Mouse (Mus musculus) hindbrain, embryonic 14.5 days (tissue): ENCODE measurements at regions not wholly inside any gene's neighbourhood (a gene's known extent, or its start where the extent isn't known, plus 50 kb on each side); places are given as distances from the start of the nearest gene placed in this dataset.

Experiments
- ATAC-seq: fragments of 200-750 bp; cut with Nextera tagmentation; 2 replicates; pipeline ENCODE4 v1.8.0; 2017; ENCODE audit warnings: moderate number of reproducible peaks, mild to moderate bottlenecking, moderate TSS enrichment, moderate library complexity; ENCODE audit not compliant: low FRiP score
- DNase-seq: peaks from one replicate; pipeline ENCODE4 v3.0.0-alpha.2; 2015; ENCODE audit warnings: low spot score
- H3K27ac ChIP-seq: fragments of 300-500 bp; sonication (generic); 2 replicates; pipeline ENCODE4 v1.5.1; 2014; ENCODE audit warnings: mild to moderate bottlenecking, moderate library complexity
- H3K27me3 ChIP-seq: fragments of 300-500 bp; sonication (generic); 2 replicates; pipeline ENCODE4 v1.6.1; 2014; ENCODE audit warnings: mild to moderate bottlenecking, low read length, mixed read lengths; ENCODE audit not compliant: control insufficient read depth, insufficient read depth
- H3K36me3 ChIP-seq: fragments of 300-500 bp; sonication (generic); replicated peaks from 2 replicates; pipeline ENCODE4 v1.6.1; 2014; ENCODE audit not compliant: control insufficient read depth, insufficient read depth
- H3K4me1 ChIP-seq: fragments of 300-500 bp; sonication (generic); replicated peaks from 2 replicates; pipeline ENCODE4 v1.6.1; 2014; ENCODE audit warnings: antibody characterized with exemption, low read length, mixed read lengths; ENCODE audit not compliant: control insufficient read depth, insufficient read depth
- H3K4me2 ChIP-seq: fragments of 300-500 bp; sonication (generic); replicated peaks from 2 replicates; pipeline ENCODE4 v1.6.1; 2014; ENCODE audit warnings: mild to moderate bottlenecking, moderate library complexity
- H3K4me3 ChIP-seq: fragments of 300-500 bp; sonication (generic); replicated peaks from 2 replicates; pipeline ENCODE4 v1.5.1; 2014; ENCODE audit warnings: mild to moderate bottlenecking, low read length
- H3K9ac ChIP-seq: fragments of 300-500 bp; sonication (generic); 2 replicates; pipeline ENCODE4 v1.6.1; 2014
- H3K9me3 ChIP-seq: fragments of 300-500 bp; sonication (generic); 2 replicates; pipeline ENCODE4 v1.6.1; 2016; ENCODE audit warnings: low read length; ENCODE audit not compliant: control insufficient read depth
- WGBS: fragments of 180-500 bp; shearing (Covaris S2); extraction: QIAGEN DNeasy Blood & Tissue Kit; methylation state at CpG from one replicate; pipeline ENCODE4 v1.1.7; 2014; 5-methylcytosine and 5-hydroxymethylcytosine counted together

DNA sequence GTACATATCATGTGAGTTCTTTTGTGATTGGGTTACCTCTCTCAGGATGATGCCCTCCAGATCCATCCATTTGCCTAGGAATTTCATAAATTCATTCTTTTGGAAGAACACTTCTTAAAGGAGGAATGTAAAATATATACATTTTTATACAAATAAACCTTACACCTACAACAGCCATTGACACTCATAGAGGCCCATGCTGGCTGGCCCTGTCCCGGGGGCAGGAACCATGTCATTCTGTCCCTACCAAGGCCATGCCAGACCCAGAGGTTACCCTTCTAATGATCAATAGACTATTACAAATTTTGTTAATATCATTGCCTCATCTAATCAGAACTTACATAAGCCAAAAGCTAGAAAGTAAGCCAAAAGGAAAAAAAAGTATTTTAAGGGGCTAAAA lies 49.9 kb upstream of the Boc start:
- Histone ChIP-seq H3K9me3 (no peaks in the 10 kb centered on the region), H3K4me2 (no peak overlapping the region), H3K9ac (no peak overlapping the region), H3K4me1 (no peaks in the 10 kb centered on the region), H3K27me3 (no peaks in the 10 kb centered on the region), H3K27ac (no peak overlapping the region), H3K36me3 (no peaks in the 10 kb centered on the region), H3K4me3 (no peak overlapping the region)
- DNase-seq (no peak), ATAC-seq (no peak)
- 96% methylated on average over 1 of the region's 1 CpGs for WGBS
